Mouse (Mus musculus) MEL (cell line): Measurements from ENCODE around the gene Gm9945. TPM values are rescaled to one million over a fixed set of nuclear protein-coding genes. Genes with fewer than 3 reads are reported as not detected.

Source experiments
- DNase-seq: peaks from one replicate; pipeline ENCODE4 v3.0.0; 2011; ENCODE audit warnings: low read depth, low spot score
- H3K27ac ChIP-seq: 2 replicates; pipeline ENCODE4 v1.5.1; 2012; ENCODE audit warnings: low read depth, mild to moderate bottlenecking, control low read depth, low read length, moderate library complexity; ENCODE audit not compliant: control insufficient read depth
- H3K27me3 ChIP-seq, 2 experiments: fragments of 150-350 bp in 1 of 2; sonication (generic) in 1 of 2; 2 replicates each; pipeline ENCODE4 v1.6.1; 2012; ENCODE audit warnings: low read length in 2 of 2, mild to moderate bottlenecking in 2 of 2, improper control_type of control experiment in 1 of 2, moderate library complexity in 1 of 2; ENCODE audit not compliant: insufficient read depth in 2 of 2, control insufficient read depth in 1 of 2
- H3K36me3 ChIP-seq, 2 experiments: 2 replicates each; pipeline ENCODE4 v1.6.1; 2012 to 2014; ENCODE audit warnings: low read length in 2 of 2, improper control_type of control experiment in 1 of 2, inconsistent platforms in 1 of 2, mild to moderate bottlenecking in 1 of 2; ENCODE audit not compliant: insufficient read depth in 2 of 2, control insufficient read depth in 1 of 2
- H3K4me1 ChIP-seq, 2 experiments: fragments of 150-350 bp in 1 of 2; sonication (generic) in 1 of 2; 2 replicates each; pipeline ENCODE4 v1.6.1; 2012; ENCODE audit warnings: low read length in 2 of 2, improper control_type of control experiment in 1 of 2, mild to moderate bottlenecking in 1 of 2; ENCODE audit not compliant: insufficient read depth in 2 of 2, control insufficient read depth in 1 of 2
- H3K4me3 ChIP-seq, 2 experiments: fragments of 150-350 bp in 1 of 2; sonication (generic) in 1 of 2; 2 replicates each; pipeline ENCODE4 v1.5.1; 2012; ENCODE audit warnings: low read depth in 2 of 2, low read length in 2 of 2, mild to moderate bottlenecking in 2 of 2, moderate library complexity in 2 of 2, control low read depth in 1 of 2, improper control_type of control experiment in 1 of 2; ENCODE audit not compliant: control insufficient read depth in 1 of 2, insufficient read depth in 1 of 2
- H3K79me2 ChIP-seq: 2 replicates; pipeline ENCODE4 v1.6.1; 2012; ENCODE audit warnings: mild to moderate bottlenecking, low read length, moderate library complexity; ENCODE audit not compliant: control insufficient read depth, poor library complexity, insufficient read depth
- H3K9ac ChIP-seq: 2 replicates; pipeline ENCODE4 v1.6.1; 2012; ENCODE audit warnings: low read depth, mild to moderate bottlenecking, control low read depth, low read length, moderate library complexity; ENCODE audit not compliant: control insufficient read depth, poor library complexity, severe bottlenecking
- H3K9me3 ChIP-seq: fragments of 150-350 bp; sonication (generic); replicated peaks from 2 replicates; pipeline ENCODE4 v1.6.1; 2012; ENCODE audit warnings: mild to moderate bottlenecking, low read length, improper control_type of control experiment, moderate library complexity; ENCODE audit not compliant: insufficient read depth
- CHD1 ChIP-seq: IDR thresholded peaks from 2 replicates; pipeline ENCODE4 v1.6.1; 2012; ENCODE audit warnings: low read depth, mild to moderate bottlenecking, inconsistent platforms, low read length, improper control_type of control experiment
- CTCF ChIP-seq, 3 experiments: IDR thresholded peaks in 2 of 3; conservative IDR thresholded peaks in 1 of 3; 2 replicates each; pipeline ENCODE4 v1.5.1; 2011 to 2012; ENCODE audit warnings: low read length in 3 of 3, low read depth in 2 of 3, mild to moderate bottlenecking in 2 of 3, improper control_type of control experiment in 1 of 3, inconsistent platforms in 1 of 3, mixed read lengths in 1 of 3, moderate library complexity in 1 of 3; ENCODE audit not compliant: control insufficient read depth in 1 of 3, insufficient read depth in 1 of 3, poor library complexity in 1 of 3, severe bottlenecking in 1 of 3
- EP300 ChIP-seq, 2 experiments: IDR thresholded peaks; 2 replicates each; pipeline ENCODE4 v1.6.1; 2011; ENCODE audit warnings: improper control_type of control experiment in 2 of 2, low read length in 2 of 2, low read depth in 1 of 2, mild to moderate bottlenecking in 1 of 2
- GABPA ChIP-seq: IDR thresholded peaks from 2 replicates; pipeline ENCODE4 v1.6.1; 2012; ENCODE audit warnings: low read depth, mild to moderate bottlenecking, inconsistent platforms, low read length, improper control_type of control experiment, moderate library complexity
- HCFC1 ChIP-seq: IDR thresholded peaks from 2 replicates; pipeline ENCODE4 v1.6.1; 2012; ENCODE audit warnings: low read depth, mild to moderate bottlenecking, inconsistent platforms, low read length, improper control_type of control experiment, moderate library complexity
- JUND ChIP-seq: IDR thresholded peaks from 2 replicates; pipeline ENCODE4 v1.6.1; 2011; ENCODE audit warnings: low read depth, mild to moderate bottlenecking, improper control_type of control experiment, low read length
- KAT2A ChIP-seq: conservative IDR thresholded peaks from 2 replicates; pipeline ENCODE4 v1.6.1; 2012; ENCODE audit warnings: low read depth, low read length, improper control_type of control experiment, inconsistent platforms
- MAFK ChIP-seq: IDR thresholded peaks from 2 replicates; pipeline ENCODE4 v1.6.1; 2011; ENCODE audit warnings: low read depth, mild to moderate bottlenecking, low read length, improper control_type of control experiment, borderline replicate concordance
- MEF2A ChIP-seq: IDR thresholded peaks from 2 replicates; pipeline ENCODE4 v1.6.1; 2014; ENCODE audit warnings: low read depth, mild to moderate bottlenecking, inconsistent platforms, low read length, improper control_type of control experiment; ENCODE audit not compliant: poor library complexity, insufficient replicate concordance, severe bottlenecking; ENCODE audit errors: extremely low read depth
- MYC ChIP-seq: IDR thresholded peaks from 2 replicates; pipeline ENCODE4 v1.6.1; 2011; ENCODE audit warnings: low read depth, mild to moderate bottlenecking, low read length, improper control_type of control experiment, moderate library complexity
- POLR2A ChIP-seq, 2 experiments: IDR thresholded peaks; 2 replicates each; pipeline ENCODE4 v1.6.1; 2011 to 2012; ENCODE audit warnings: low read length in 2 of 2, mild to moderate bottlenecking in 2 of 2, control low read depth in 1 of 2, improper control_type of control experiment in 1 of 2, low read depth in 1 of 2, moderate library complexity in 1 of 2; ENCODE audit not compliant: control insufficient read depth in 1 of 2, insufficient read depth in 1 of 2, poor library complexity in 1 of 2
- POLR2AphosphoS2 ChIP-seq: IDR thresholded peaks from 2 replicates; pipeline ENCODE4 v1.6.1; 2011; ENCODE audit warnings: low read length, improper control_type of control experiment
- POLR2AphosphoS5 ChIP-seq: IDR thresholded peaks from 2 replicates; pipeline ENCODE4 v1.6.1; 2012; ENCODE audit warnings: low read depth, borderline replicate concordance, mild to moderate bottlenecking, inconsistent platforms, low read length, moderate library complexity, mixed read lengths
- RAD21 ChIP-seq: IDR thresholded peaks from 2 replicates; pipeline ENCODE4 v1.6.1; 2011; ENCODE audit warnings: mild to moderate bottlenecking, low read depth, low read length, improper control_type of control experiment
- SIN3A ChIP-seq: IDR thresholded peaks from 2 replicates; pipeline ENCODE4 v1.6.1; 2012; ENCODE audit warnings: low read length, improper control_type of control experiment, inconsistent platforms
- TBP ChIP-seq: IDR thresholded peaks from 2 replicates; pipeline ENCODE4 v1.8.0; 2011; ENCODE audit warnings: low read depth, low read length, improper control_type of control experiment
- USF1 ChIP-seq: IDR thresholded peaks from 2 replicates; pipeline ENCODE4 v1.6.1; 2014; ENCODE audit warnings: low read depth, mild to moderate bottlenecking, inconsistent platforms, low read length, improper control_type of control experiment, moderate library complexity
- USF2 ChIP-seq, 2 experiments: IDR thresholded peaks; 2 replicates each; pipeline ENCODE4 v1.6.1; 2011 to 2012; ENCODE audit warnings: improper control_type of control experiment in 2 of 2, low read length in 2 of 2, borderline replicate concordance in 1 of 2, inconsistent platforms in 1 of 2, low read depth in 1 of 2, mild to moderate bottlenecking in 1 of 2; ENCODE audit not compliant: insufficient read depth in 1 of 2
- ZNF384 ChIP-seq: IDR thresholded peaks from 2 replicates; pipeline ENCODE4 v1.6.1; 2012; ENCODE audit warnings: low read depth, mild to moderate bottlenecking, inconsistent platforms, low read length, improper control_type of control experiment
- polyA plus RNA-seq, 2 experiments: library from polyadenylated mRNA; stranded (reverse) in 1 of 2; unstranded in 1 of 2; fragments of >175 nt in 1 of 2; fragments of >200 nt in 1 of 2; gene quantifications; 2 replicates each; pipeline versions ENCODE4 v1.2.1 to v1.2.4; 2012; ENCODE audit warnings: low replicate concordance in 2 of 2, low read depth in 1 of 2; ENCODE audit not compliant: insufficient read length in 2 of 2, insufficient read depth in 1 of 2, missing spikeins in 1 of 2
- total RNA-seq: library from RNA; depleted of rRNA; stranded (reverse); fragments of 300-350 nt; gene quantifications from 2 replicates; pipeline ENCODE4 v1.2.3, GENCODE M21; 2012

Gm9945 gene
- total and polyA plus RNA-seq, 3 experiments = not detected

- TF ChIP-seq USF2 (IDR thresholded peaks at IDR 0.05; ENCODE audit: borderline replicate concordance in 1 of 2, insufficient read depth in 1 of 2, low read depth in 1 of 2, low read length in 2 of 2) (no peak), TBP (peak; percentile 68), MAFK (no peak; the same call in 1 of the 2 replicates), RAD21 (no peak), SIN3A (peak; percentile 86), GABPA (no peak), CHD1 (no peak), MYC (peak; percentile 78; the same call in 1 of the 2 replicates), POLR2A (IDR thresholded peaks at IDR 0.05; ENCODE audit: control insufficient read depth in 1 of 2, insufficient read depth in 1 of 2, low read depth in 1 of 2, low read length in 2 of 2, poor library complexity in 1 of 2) (peak in 1 of 2 experiments; percentile 44; a peak in 1 of 4 replicates), POLR2AphosphoS5 (no peak), KAT2A (no peak), POLR2AphosphoS2 (peak; percentile 65; the same call in 1 of the 2 replicates), USF1 (no peak)
These were observed 43.0 kb downstream of the Gm9945 start (continued) for GRCm38 (mm10) chr11:53522930-53523329.

GRCm38 (mm10) chr11:53523545-53524405 lies 43.8 kb downstream of the Gm9945 start:
- peaks cover 31 to 63% of the 10 kb centered on the region in 2 experiments for H3K4me1 ChIP-seq
- H3K4me3 ChIP-seq = no peak overlapping the region
- H3K79me2 ChIP-seq = peaks cover 93% of the 10 kb centered on the region
- H3K36me3 ChIP-seq = peaks cover 8 to 57% of the 10 kb centered on the region in 2 experiments
- H3K27me3 ChIP-seq = no peaks in the 10 kb centered on the region
- peak overlapping the region; percentile 30 for H3K9ac ChIP-seq
- TF ChIP-seq POLR2A (IDR thresholded peaks at IDR 0.05; ENCODE audit: control insufficient read depth in 1 of 2, insufficient read depth in 1 of 2, low read depth in 1 of 2, low read length in 2 of 2, poor library complexity in 1 of 2) (no peak), HCFC1 (no peak), MEF2A (no peak), POLR2AphosphoS5 (no peak)
- H3K9me3 ChIP-seq = no peaks in the 10 kb centered on the region
- peak overlapping the region; percentile 73 for H3K27ac ChIP-seq
- DNase-seq = peak; percentile 16

- no peak for TF ChIP-seq CHD1
- no peak for TF ChIP-seq GABPA
- TF ChIP-seq CTCF (IDR thresholded peaks at IDR 0.05 in 2 of 3, conservative IDR thresholded peaks at IDR 0.05 in 1 of 3; ENCODE audit: control insufficient read depth in 1 of 3, insufficient read depth in 1 of 3, low read depth in 2 of 3, low read length in 3 of 3, poor library complexity in 1 of 3, severe bottlenecking in 1 of 3) = peak; percentile 67 to 84 (median 68)
- TF ChIP-seq JUND = no peak
- no peak for TF ChIP-seq MEF2A
- TF ChIP-seq SIN3A = no peak
- TF ChIP-seq TBP = no peak
- no peak for TF ChIP-seq ZNF384
- no peak for TF ChIP-seq EP300 (IDR thresholded peaks at IDR 0.05; ENCODE audit: low read depth in 1 of 2, low read length in 2 of 2)
- DNase-seq = peak; percentile 67
- no peak overlapping the region for H3K4me3 ChIP-seq
- peaks cover 12 to 58% of the 10 kb centered on the region in 2 experiments for H3K36me3 ChIP-seq
- no peaks in the 10 kb centered on the region for H3K27me3 ChIP-seq
- H3K4me1 ChIP-seq = peaks cover 32 to 66% of the 10 kb centered on the region in 2 experiments
- H3K9ac ChIP-seq = no peak overlapping the region
- no peaks in the 10 kb centered on the region for H3K9me3 ChIP-seq
- peaks cover 96% of the 10 kb centered on the region for H3K79me2 ChIP-seq
- H3K27ac ChIP-seq = 0 out of 2 replicates have a peak overlapping the region, but pooled peaks have one; percentile 4
These were observed 44.9 kb downstream of the Gm9945 start for GRCm38 (mm10) chr11:53524905-53525304.
